Mouse (Mus musculus) embryonic facial prominence, embryonic 10.5 days (tissue): Measurements from ENCODE around the gene Strn3. TPM values are rescaled to one million over a fixed set of nuclear protein-coding genes. Genes with fewer than 3 reads are reported as not detected.

ENCODE experiments used
- DNase-seq: peaks from one replicate; pipeline ENCODE4 v3.0.0-alpha.2; 2017; ENCODE audit warnings: low spot score
- H3K27ac ChIP-seq: fragments of 300-500 bp; sonication (generic); replicated peaks from 2 replicates; pipeline ENCODE4 v1.5.1; 2016; ENCODE audit warnings: mild to moderate bottlenecking
- H3K27me3 ChIP-seq: fragments of 300-500 bp; sonication (generic); replicated peaks from 2 replicates; pipeline ENCODE4 v1.6.1; 2016; ENCODE audit warnings: low read depth, mild to moderate bottlenecking; ENCODE audit not compliant: poor library complexity, severe bottlenecking
- H3K36me3 ChIP-seq: fragments of 300-500 bp; sonication (generic); replicated peaks from 2 replicates; pipeline ENCODE4 v1.6.1; 2016; ENCODE audit warnings: mild to moderate bottlenecking, moderate library complexity
- H3K4me1 ChIP-seq: fragments of 300-500 bp; sonication (generic); 2 replicates; pipeline ENCODE4 v1.6.1; 2016
- H3K4me3 ChIP-seq: fragments of 300-500 bp; sonication (generic); 2 replicates; pipeline ENCODE4 v1.5.1; 2016; ENCODE audit warnings: mild to moderate bottlenecking, moderate library complexity
- H3K9me3 ChIP-seq: fragments of 300-500 bp; sonication (generic); 2 replicates; pipeline ENCODE4 v1.6.1; 2016; ENCODE audit warnings: mild to moderate bottlenecking
- WGBS: fragments of 180-500 bp; shearing (Covaris S2); methylation state at CpG from one replicate; pipeline ENCODE4 v1.1.7; 2016; 5-methylcytosine and 5-hydroxymethylcytosine counted together
- polyA plus RNA-seq: library from polyadenylated mRNA; unstranded; fragments of >200 nt; fragmentation: Nextera tagmentation; extraction: Ambion mirVana; gene quantifications from 2 replicates; pipeline ENCODE4 v1.2.1, GENCODE M21; 2016

Strn3 gene
- polyA plus RNA-seq, 1 experiment from 2014 or later, result 41.3 TPM

DNA sequence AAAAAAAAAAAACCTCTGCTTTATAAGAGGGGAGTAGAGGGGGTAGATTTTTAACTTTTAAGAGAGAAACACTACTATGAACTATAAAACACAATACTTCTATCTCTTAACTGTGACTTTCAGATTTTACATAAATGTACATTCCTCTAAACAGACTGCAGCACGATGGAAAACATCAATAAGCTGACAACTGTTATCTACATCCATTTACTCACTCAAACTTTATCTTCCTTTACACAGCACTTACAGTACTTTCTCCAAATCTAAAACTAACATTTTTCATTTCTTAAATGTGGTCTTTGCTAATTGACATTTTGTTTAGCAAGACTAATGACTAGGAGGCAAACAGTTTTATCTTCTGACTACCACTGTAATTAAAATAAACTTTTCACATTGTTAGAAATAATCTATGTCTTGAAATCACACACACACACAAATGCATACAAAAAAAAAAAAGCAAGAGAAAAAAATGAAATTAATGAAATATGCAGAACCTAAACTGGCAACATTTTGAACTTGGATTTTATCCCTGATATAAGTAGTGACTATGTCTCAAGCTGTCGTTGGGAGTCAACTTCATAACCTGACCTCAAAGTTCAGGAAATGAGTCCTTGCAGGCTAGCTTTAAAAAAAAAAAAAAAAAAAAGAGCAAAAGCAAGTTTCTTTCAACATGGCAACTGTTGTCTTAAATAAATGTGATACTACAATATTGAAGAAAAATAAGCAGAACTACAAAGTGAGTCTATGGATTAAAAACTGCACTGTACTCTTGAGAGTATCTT is 54.8 kb downstream of the Strn3 start:
- Histone ChIP-seq H3K9me3 (no peaks in the 10 kb centered on the region), H3K4me1 (no peaks in the 10 kb centered on the region), H3K4me3 (no peak overlapping the region), H3K27ac (no peak overlapping the region), H3K27me3 (no peaks in the 10 kb centered on the region), H3K36me3 (peaks cover 20% of the 10 kb centered on the region)
- WGBS, result 81% methylated on average over 2 of the region's 2 CpGs
- DNase-seq, result no peak

DNA sequence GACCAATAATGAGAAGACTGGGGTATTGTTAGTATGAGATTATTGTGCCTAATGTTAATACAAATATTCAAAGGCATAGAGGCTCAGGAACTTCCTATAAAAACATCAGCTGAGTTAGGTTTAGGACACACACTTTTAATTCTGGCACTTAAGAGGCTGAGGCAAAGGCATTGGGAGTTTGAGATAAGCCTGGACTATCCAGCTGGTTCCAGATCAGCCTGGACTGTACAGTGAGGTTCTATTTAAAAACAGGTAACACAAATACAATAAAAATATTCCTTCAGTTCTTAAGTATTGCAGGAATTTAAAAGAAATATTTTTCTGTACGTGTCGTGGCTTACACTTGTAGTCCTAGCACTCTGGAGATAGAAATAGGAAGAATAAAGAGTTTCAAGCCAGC is 55.4 kb downstream of the Strn3 start:
- no peak for DNase-seq
- H3K4me1 ChIP-seq, result no peaks in the 10 kb centered on the region
- no peaks in the 10 kb centered on the region for H3K9me3 ChIP-seq
- H3K27ac ChIP-seq, result no peak overlapping the region
- peaks cover 19% of the 10 kb centered on the region; the same call in 1 of the 2 replicates for H3K36me3 ChIP-seq
- H3K4me3 ChIP-seq, result no peak overlapping the region
- WGBS, result 94% methylated on average over 2 of the region's 2 CpGs
- no peaks in the 10 kb centered on the region for H3K27me3 ChIP-seq

DNA sequence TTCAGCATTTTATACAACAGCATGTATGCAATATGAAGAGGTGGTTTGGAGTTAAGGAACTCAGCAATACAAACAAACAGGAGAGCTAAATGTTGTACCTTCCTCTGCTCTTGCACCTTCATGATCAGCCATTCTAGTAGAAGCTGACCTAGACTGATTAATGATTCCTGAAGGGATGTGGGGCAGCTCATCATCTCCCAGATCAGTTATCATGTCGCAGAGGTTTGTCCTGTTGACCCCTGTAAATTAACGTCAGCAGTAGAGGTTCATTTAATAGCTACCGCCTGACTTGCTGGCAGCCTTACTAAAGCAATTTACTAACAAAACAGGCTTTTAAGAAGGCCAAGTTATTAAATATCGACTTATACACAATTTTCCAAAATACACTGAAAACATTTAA is 58.2 kb downstream of the Strn3 start:
- no peak for DNase-seq
- no peaks in the 10 kb centered on the region for H3K27me3 ChIP-seq
- H3K36me3 ChIP-seq, result 0 out of 2 replicates have a peak, but pooled peaks cover 12% of the 10 kb centered on the region
- H3K9me3 ChIP-seq, result no peaks in the 10 kb centered on the region
- H3K4me3 ChIP-seq, result no peak overlapping the region
- WGBS, result 57% methylated on average over 4 of the region's 4 CpGs
- no peaks in the 10 kb centered on the region for H3K4me1 ChIP-seq
- no peak overlapping the region for H3K27ac ChIP-seq

DNA sequence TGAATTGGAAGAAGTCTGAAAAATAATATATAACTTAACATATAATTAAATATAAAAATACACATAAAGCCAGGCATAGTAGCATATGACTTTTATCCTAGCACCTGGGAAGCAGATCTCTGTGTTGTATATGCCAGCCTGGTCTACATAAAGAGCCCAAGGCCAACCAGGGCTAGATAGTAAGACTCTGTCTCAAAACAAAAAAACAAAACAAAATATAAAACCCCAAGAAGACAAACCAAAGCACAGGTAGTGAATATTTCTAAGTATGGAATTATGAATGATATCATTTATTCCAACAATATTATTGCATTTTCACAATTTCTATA is 68.4 kb downstream of the Strn3 start:
- peaks cover 72% of the 10 kb centered on the region for H3K36me3 ChIP-seq
- no peaks in the 10 kb centered on the region for H3K4me1 ChIP-seq
- H3K27me3 ChIP-seq, result no peaks in the 10 kb centered on the region
- no peak for DNase-seq
- H3K9me3 ChIP-seq, result no peaks in the 10 kb centered on the region
- no peak overlapping the region for H3K4me3 ChIP-seq
- no peak overlapping the region for H3K27ac ChIP-seq

DNA sequence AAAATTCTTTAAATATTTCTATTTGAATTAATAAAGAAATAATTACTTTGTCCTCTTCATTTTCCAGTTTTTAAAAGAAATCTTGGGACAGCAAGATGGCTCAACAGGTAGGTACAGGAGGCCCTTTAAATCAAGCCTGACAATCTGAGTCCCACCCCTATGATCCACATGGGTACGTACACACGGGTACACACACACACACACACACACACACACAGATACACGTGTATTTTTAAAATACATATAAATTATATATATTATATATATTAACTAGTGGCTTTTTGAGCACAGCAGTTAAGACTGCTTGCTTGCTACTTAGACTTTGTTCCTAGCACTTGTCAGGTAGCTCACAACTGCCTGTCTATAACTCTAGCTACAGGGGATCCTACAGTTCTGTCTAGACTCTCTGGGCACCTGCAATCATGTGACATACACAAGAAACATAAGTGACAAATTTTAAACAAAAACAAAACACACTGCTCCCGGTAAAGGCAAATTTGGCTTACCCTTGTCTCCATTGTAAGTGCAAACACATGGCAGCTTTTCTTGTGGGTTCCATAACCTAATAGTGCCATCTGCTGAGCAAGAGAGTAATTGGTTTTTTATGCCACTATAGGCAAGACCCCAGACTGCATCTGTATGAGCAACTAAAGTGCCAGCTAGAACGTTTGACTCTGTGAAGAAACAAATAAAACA is 68.9 kb downstream of the Strn3 start:
- Histone ChIP-seq H3K9me3 (no peaks in the 10 kb centered on the region), H3K27me3 (no peaks in the 10 kb centered on the region), H3K36me3 (peaks cover 77% of the 10 kb centered on the region), H3K27ac (no peak overlapping the region), H3K4me1 (no peaks in the 10 kb centered on the region), H3K4me3 (no peak overlapping the region)
- no peak for DNase-seq
- 83% methylated on average over 5 of the region's 5 CpGs for WGBS

DNA sequence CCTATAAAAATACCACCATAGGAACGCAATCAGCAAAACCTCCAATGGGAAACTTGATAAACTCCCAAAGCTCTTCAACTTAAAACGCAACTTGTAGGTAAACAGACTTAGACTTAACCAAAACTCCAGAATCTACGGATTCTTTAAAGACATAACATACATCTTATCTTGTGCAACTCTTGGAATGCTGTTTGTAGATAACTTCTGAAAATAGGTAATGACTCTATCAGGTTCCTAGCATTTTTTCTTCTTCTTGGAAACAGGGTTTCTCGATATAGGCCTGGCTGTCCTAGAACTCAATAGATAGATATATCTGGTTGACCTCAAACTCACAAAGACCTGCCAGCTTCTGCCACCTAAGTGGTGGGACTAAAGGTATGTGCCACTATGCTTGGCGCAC is 70.5 kb downstream of the Strn3 start:
- Histone ChIP-seq H3K9me3 (no peaks in the 10 kb centered on the region), H3K27ac (no peak overlapping the region), H3K27me3 (no peaks in the 10 kb centered on the region), H3K4me1 (no peaks in the 10 kb centered on the region), H3K36me3 (peaks cover 79% of the 10 kb centered on the region), H3K4me3 (no peak overlapping the region)
- DNase-seq, result no peak
- WGBS, result 94% methylated on average over 5 of the region's 5 CpGs

DNA sequence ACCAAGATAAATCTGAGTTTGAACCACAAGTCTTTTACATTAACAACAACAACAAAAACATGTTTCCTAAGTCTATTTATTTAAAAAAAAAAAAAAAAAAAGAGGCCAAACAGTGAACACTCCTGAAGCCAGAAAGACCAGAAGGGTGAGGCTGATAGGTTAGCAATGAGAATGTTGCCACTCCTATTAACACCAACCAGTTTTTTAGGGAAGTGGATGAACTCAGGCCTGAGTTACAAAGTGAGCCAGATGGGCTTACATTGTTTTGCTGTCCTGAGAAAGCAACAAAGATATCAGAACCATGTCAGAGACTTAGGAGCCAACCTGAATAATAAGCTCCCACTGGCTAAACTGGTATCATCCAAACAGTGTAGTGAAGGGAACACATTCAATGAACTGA is 71.1 kb downstream of the Strn3 start:
- H3K36me3 ChIP-seq, result peaks cover 79% of the 10 kb centered on the region
- H3K27me3 ChIP-seq, result no peaks in the 10 kb centered on the region
- no peaks in the 10 kb centered on the region for H3K9me3 ChIP-seq
- no peaks in the 10 kb centered on the region for H3K4me1 ChIP-seq
- no peak for DNase-seq
- H3K27ac ChIP-seq, result no peak overlapping the region
- no peak overlapping the region for H3K4me3 ChIP-seq

DNA sequence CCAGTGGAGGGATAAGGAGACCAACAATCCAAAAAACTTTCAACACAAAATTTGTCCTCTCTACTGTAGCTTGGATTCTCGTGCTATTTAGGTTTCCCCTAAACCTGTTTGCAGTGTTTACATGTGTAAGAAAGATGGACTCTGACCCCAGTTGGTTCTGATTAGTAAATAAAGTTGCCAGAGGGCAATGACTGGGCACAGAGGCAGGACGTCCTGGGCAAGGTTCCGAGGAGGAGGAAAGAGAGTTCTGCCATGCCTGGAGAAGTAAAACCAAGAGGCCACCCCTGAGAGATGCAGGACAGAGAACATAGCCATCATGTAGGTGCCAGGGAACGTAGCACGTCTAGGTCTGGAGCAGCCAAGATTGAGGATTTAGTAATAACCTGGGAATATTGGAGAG is 79.3 kb downstream of the Strn3 start:
- H3K4me3 ChIP-seq, result no peak overlapping the region
- H3K27me3 ChIP-seq, result no peaks in the 10 kb centered on the region
- H3K36me3 ChIP-seq, result peaks cover 95% of the 10 kb centered on the region
- DNase-seq, result no peak
- no peaks in the 10 kb centered on the region for H3K4me1 ChIP-seq
- no peaks in the 10 kb centered on the region; the same call in 1 of the 2 replicates for H3K9me3 ChIP-seq
- WGBS, result 78% methylated on average over 5 of the region's 5 CpGs
- no peak overlapping the region for H3K27ac ChIP-seq

DNA sequence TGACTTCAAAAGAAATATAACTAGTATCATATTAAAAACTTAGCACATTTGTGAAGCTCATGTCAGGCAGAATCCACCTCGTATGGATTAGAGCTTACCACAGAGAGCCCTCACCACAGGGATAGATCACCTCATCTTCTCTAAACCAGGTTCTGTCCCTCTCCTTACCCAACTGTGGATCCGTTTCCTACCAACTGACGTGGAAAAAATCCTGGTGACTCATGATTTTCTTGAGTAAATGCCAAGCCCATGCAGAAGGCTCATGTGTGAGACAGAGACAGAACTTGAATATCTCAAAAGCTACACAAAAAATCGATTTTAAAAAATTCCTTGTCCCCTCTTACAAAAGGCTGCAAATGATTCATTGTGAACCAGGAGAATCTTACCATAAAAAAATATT is 85.6 kb downstream of the Strn3 start:
- no peak for DNase-seq
- WGBS, result 91% methylated on average over 4 of the region's 4 CpGs
- peaks cover 72% of the 10 kb centered on the region for H3K36me3 ChIP-seq
- H3K4me1 ChIP-seq, result no peaks in the 10 kb centered on the region
- H3K27ac ChIP-seq, result no peak overlapping the region
- H3K9me3 ChIP-seq, result no peaks in the 10 kb centered on the region
- no peaks in the 10 kb centered on the region for H3K27me3 ChIP-seq
- no peak overlapping the region for H3K4me3 ChIP-seq

DNA sequence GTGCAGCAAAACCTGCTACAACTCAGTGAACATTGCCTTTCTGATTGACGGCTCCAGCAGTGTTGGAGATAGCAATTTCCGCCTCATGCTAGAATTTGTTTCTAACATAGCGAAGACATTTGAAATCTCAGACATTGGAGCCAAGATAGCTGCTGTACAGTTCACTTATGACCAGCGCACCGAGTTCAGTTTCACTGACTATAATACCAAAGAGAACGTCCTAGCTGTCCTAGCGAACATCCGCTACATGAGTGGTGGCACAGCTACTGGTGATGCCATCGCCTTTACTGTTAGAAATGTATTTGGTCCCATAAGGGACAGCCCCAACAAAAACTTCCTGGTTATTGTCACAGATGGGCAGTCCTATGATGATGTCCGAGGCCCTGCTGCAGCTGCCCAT is 88.4 kb downstream of the Strn3 start:
- H3K27me3 ChIP-seq, result no peaks in the 10 kb centered on the region
- WGBS, result 97% methylated on average over 10 of the region's 10 CpGs
- DNase-seq, result no peak
- H3K9me3 ChIP-seq, result no peaks in the 10 kb centered on the region
- peaks cover 45% of the 10 kb centered on the region for H3K36me3 ChIP-seq
- H3K4me1 ChIP-seq, result no peaks in the 10 kb centered on the region
- no peak overlapping the region for H3K27ac ChIP-seq
- H3K4me3 ChIP-seq, result no peak overlapping the region

DNA sequence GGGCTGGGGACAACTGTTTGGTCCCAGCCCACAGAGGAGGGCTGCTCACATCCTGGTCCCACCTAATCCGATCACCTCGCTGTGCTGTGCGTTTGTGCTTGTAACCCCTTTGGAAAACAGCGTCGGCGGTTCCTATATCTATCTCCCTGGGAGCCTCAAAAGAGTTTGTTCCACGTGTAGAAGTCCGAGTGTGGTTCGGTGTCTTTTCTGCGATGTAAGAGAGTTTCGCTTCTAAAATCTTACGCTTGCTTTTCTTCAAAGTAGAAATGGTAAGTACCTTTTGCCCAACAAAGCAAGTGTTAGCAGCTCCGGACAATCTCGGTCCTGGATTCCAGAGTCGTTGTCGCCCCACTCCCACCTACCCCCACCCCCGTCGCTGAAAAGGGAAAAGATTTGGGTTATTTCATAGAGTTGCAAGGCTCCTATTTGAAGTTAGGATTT is 97.6 kb downstream of the Strn3 start:
- no peaks in the 10 kb centered on the region for H3K9me3 ChIP-seq
- no peaks in the 10 kb centered on the region for H3K36me3 ChIP-seq
- H3K4me3 ChIP-seq, result peak overlapping the region; percentile 65
- no peak overlapping the region; the same call in 1 of the 2 replicates for H3K27ac ChIP-seq
- WGBS, result 2% methylated on average over 18 of the region's 18 CpGs
- peaks cover 61% of the 10 kb centered on the region for H3K27me3 ChIP-seq
- H3K4me1 ChIP-seq, result peaks cover 15% of the 10 kb centered on the region
- DNase-seq, result no peak

DNA sequence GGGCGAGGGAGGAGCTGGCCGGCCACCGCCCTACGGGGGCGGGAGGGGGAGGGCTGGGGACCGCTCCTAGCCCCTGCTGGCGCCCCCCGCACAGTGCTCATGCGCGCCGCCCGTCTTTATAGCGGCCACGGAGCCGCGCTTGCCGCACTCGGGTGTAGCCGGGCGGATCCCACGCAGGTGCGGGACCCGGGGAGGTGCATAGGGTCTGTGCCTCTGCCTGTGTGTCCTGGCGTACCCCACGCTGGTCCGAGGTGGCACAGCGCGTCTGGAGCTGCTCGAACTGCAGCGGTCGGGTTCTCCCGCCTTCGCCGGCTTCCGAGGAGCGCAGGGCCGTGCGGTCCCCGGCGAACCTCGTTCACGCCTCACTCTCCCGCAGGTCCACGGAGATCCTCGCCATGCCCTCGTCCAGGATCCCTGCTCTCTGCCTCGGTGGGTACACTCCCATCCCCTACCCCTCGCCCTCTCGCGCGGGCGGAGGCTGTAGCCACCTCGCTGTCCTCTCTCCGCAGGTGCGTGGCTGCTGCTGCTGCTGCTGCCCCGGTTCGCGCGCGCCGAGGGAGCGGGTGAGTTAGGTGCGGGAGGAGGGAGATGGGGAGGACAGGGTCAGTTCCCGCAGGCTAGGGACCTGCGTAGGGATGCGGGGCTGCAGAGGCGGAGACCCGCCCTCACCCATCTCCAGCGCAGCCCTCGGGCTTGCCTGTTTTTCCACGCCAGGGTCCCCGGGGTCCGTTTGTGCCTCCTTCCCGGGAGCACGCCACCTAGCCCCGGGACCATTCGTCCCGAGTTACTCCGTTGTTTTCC is 98.3 kb downstream of the Strn3 start, which contains the start of gene Coch:
Coch (plus strand) TSS at position 113 of the 801 bp plus-strand sequence.
- under 1% methylated on average over 78 of the region's 79 CpGs for WGBS
- Histone ChIP-seq H3K36me3 (no peaks in the 10 kb centered on the region), H3K9me3 (no peaks in the 10 kb centered on the region), H3K27ac (peak within 1 kb of the TSS; percentile 31; the same call in 1 of the 2 replicates), H3K4me1 (peaks cover 15% of the 10 kb centered on the region), H3K4me3 (peak within 1 kb of the TSS; percentile 65), H3K27me3 (peaks cover 61% of the 10 kb centered on the region)
- DNase-seq, result peak; percentile 66
